Mouse (Mus musculus): ENCODE data around the gene Sparcl1. TPM values are rescaled to one million over a fixed set of nuclear protein-coding genes. Genes with fewer than 3 reads are reported as not detected.

Sparcl1 gene
- total RNA-seq, 1 experiment from 2014 or later, result not detected

GRCm38 (mm10) chr5:104042906-104043305, 70.6 kb downstream of the Sparcl1 start:
- ATAC-seq (replicated peaks; ENCODE audit: insufficient number of reproducible peaks, low FRiP score, low TSS enrichment, poor library complexity, severe bottlenecking), result no peak

GRCm38 (mm10) chr5:104039154-104039932, 74.2 kb downstream of the Sparcl1 start:
- no peak for ATAC-seq (replicated peaks; ENCODE audit: insufficient number of reproducible peaks, low FRiP score, low TSS enrichment, poor library complexity, severe bottlenecking)

GRCm38 (mm10) chr5:104036686-104037085, 76.8 kb downstream of the Sparcl1 start:
- ATAC-seq (replicated peaks; ENCODE audit: insufficient number of reproducible peaks, low FRiP score, low TSS enrichment, poor library complexity, severe bottlenecking), result no peak

- no peak for ATAC-seq (replicated peaks; ENCODE audit: insufficient number of reproducible peaks, low FRiP score, low TSS enrichment, poor library complexity, severe bottlenecking)
These were observed 77.7 kb downstream of the Sparcl1 start for GRCm38 (mm10) chr5:104035824-104036223.

GRCm38 (mm10) chr5:104035066-104035465, 78.5 kb downstream of the Sparcl1 start:
- no peak for ATAC-seq (replicated peaks; ENCODE audit: insufficient number of reproducible peaks, low FRiP score, low TSS enrichment, poor library complexity, severe bottlenecking)

- ATAC-seq (replicated peaks; ENCODE audit: insufficient number of reproducible peaks, low FRiP score, low TSS enrichment, poor library complexity, severe bottlenecking), result no peak
These were observed 81.0 kb downstream of the Sparcl1 start for GRCm38 (mm10) chr5:104032434-104033097.

Other genes starting within 250 kb of the Sparcl1 start
- 0.29 to 4.3 TPM (median 0.53 TPM) in 3 replicates for gene Klhl8, start 202.5 kb downstream of the Sparcl1 start, total RNA-seq (2017)
- gene Hsd17b13, start 136.3 kb downstream of the Sparcl1 start, total RNA-seq (2017), result 0.68 TPM in 1 of 3 replicates, not detected in the others
- 90.1 to 135 TPM (median 123 TPM) in 3 replicates for gene Hsd17b11, start 91.8 kb downstream of the Sparcl1 start, total RNA-seq (2017)
- gene Nudt9, start 67.4 kb downstream of the Sparcl1 start, total RNA-seq (2017), result 35.1 to 55.6 TPM (median 38.7 TPM) in 3 replicates
- gene Gm17660, start 36.1 kb downstream of the Sparcl1 start, total RNA-seq (2017), result not detected in 3 replicates
- not detected in 3 replicates for gene Dspp, start 57.0 kb upstream of the Sparcl1 start, total RNA-seq (2017)
- not detected in 3 replicates for gene Dmp1, start 88.9 kb upstream of the Sparcl1 start, total RNA-seq (2017)
- not detected in 3 replicates for gene Ibsp, start 185.4 kb upstream of the Sparcl1 start, total RNA-seq (2017)
- not detected in 3 replicates for gene Mepe, start 211.6 kb upstream of the Sparcl1 start, total RNA-seq (2017)

Measured in monocyte, adult 5-6 weeks (primary cell).